Mouse (Mus musculus) hindbrain, embryonic 13.5 days (tissue): ENCODE results near the gene Myo15b. TPM values are rescaled to one million over a fixed set of nuclear protein-coding genes. Genes with fewer than 3 reads are reported as not detected.

ENCODE experiments used
- ATAC-seq: fragments of 200-750 bp; cut with Nextera tagmentation; 2 replicates; pipeline ENCODE4 v1.8.0; 2017; ENCODE audit warnings: moderate TSS enrichment; ENCODE audit not compliant: low FRiP score
- H3K27ac ChIP-seq: fragments of 300-500 bp; sonication (generic); 2 replicates; pipeline ENCODE4 v1.5.1; 2015; ENCODE audit warnings: inconsistent platforms, mild to moderate bottlenecking, moderate library complexity
- H3K27me3 ChIP-seq: fragments of 300-500 bp; sonication (generic); 2 replicates; pipeline ENCODE4 v1.6.1; 2015; ENCODE audit warnings: mild to moderate bottlenecking, inconsistent platforms
- H3K36me3 ChIP-seq: fragments of 300-500 bp; sonication (generic); 2 replicates; pipeline ENCODE4 v1.6.1; 2015; ENCODE audit warnings: mild to moderate bottlenecking, inconsistent platforms
- H3K4me1 ChIP-seq: fragments of 300-500 bp; sonication (generic); replicated peaks from 2 replicates; pipeline ENCODE4 v1.6.1; 2015; ENCODE audit warnings: inconsistent platforms
- H3K4me2 ChIP-seq: fragments of 300-500 bp; sonication (generic); 2 replicates; pipeline ENCODE4 v1.6.1; 2015; ENCODE audit warnings: inconsistent platforms, mild to moderate bottlenecking, moderate library complexity
- H3K4me3 ChIP-seq: fragments of 300-500 bp; sonication (generic); 2 replicates; pipeline ENCODE4 v1.5.1; 2015; ENCODE audit warnings: mild to moderate bottlenecking, inconsistent platforms
- H3K9ac ChIP-seq: fragments of 300-500 bp; sonication (generic); 2 replicates; pipeline ENCODE4 v1.6.1; 2015; ENCODE audit warnings: mild to moderate bottlenecking, inconsistent platforms
- H3K9me3 ChIP-seq: fragments of 300-500 bp; sonication (generic); 2 replicates; pipeline ENCODE4 v1.6.1; 2016; ENCODE audit warnings: inconsistent platforms
- WGBS: fragments of 180-500 bp; shearing (Covaris S2); methylation state at CpG from one replicate; pipeline ENCODE4 v1.1.7; 2015; 5-methylcytosine and 5-hydroxymethylcytosine counted together
- polyA plus RNA-seq: library from polyadenylated mRNA; unstranded; fragments of >200 nt; fragmentation: Nextera tagmentation; extraction: Ambion mirVana; gene quantifications from 2 replicates; pipeline ENCODE4 v1.2.1, GENCODE M21; 2015

Myo15b gene
- polyA plus RNA-seq, 1 experiment from 2014 or later = not detected

GRCm38 (mm10) chr11:115819915-115820623 is 38.1 kb upstream of the Myo15b start:
- Histone ChIP-seq H3K4me3 (no peak overlapping the region), H3K9me3 (no peaks in the 10 kb centered on the region), H3K4me1 (peaks cover 31% of the 10 kb centered on the region), H3K27ac (no peak overlapping the region), H3K4me2 (no peak overlapping the region), H3K36me3 (peaks cover 54% of the 10 kb centered on the region), H3K27me3 (peaks cover 29% of the 10 kb centered on the region), H3K9ac (no peak overlapping the region)
- no peak for ATAC-seq
- 94% methylated on average over 16 of the region's 16 CpGs for WGBS

GRCm38 (mm10) chr11:115821001-115821400 is 37.2 kb upstream of the Myo15b start:
- Histone ChIP-seq H3K36me3 (peaks cover 54% of the 10 kb centered on the region), H3K27ac (no peak overlapping the region), H3K9ac (0 out of 2 replicates have a peak overlapping the region, but pooled peaks have one; percentile 19), H3K4me3 (no peak overlapping the region), H3K9me3 (no peaks in the 10 kb centered on the region), H3K4me2 (no peak overlapping the region), H3K4me1 (peaks cover 22% of the 10 kb centered on the region), H3K27me3 (peaks cover 38% of the 10 kb centered on the region)
- ATAC-seq = no peak
- 90% methylated on average over 4 of the region's 4 CpGs for WGBS

- peak; percentile 89 for ATAC-seq
- Histone ChIP-seq H3K4me3 (peak within 1 kb of the TSS; percentile 57), H3K9ac (peak within 1 kb of the TSS; percentile 65), H3K9me3 (no peaks in the 10 kb centered on the region), H3K4me2 (peak within 1 kb of the TSS; percentile 96), H3K36me3 (peaks cover 37% of the 10 kb centered on the region), H3K27me3 (peaks cover 68% of the 10 kb centered on the region), H3K4me1 (peaks cover 17% of the 10 kb centered on the region), H3K27ac (no peak within 1 kb of the TSS)
- under 1% methylated on average over 87 of the region's 87 CpGs for WGBS
These were observed 34.1 kb upstream of the Myo15b start, which contains the start of gene Llgl2 for GRCm38 (mm10) chr11:115823774-115824740. TSS of gene Llgl2 (plus strand) at chr11:115824049.

GRCm38 (mm10) chr11:115824813-115825212 is 33.4 kb upstream of the Myo15b start:
- no peaks in the 10 kb centered on the region for H3K9me3 ChIP-seq
- peaks cover 32% of the 10 kb centered on the region for H3K36me3 ChIP-seq
- 19% methylated on average over 11 of the region's 11 CpGs for WGBS
- no peak for ATAC-seq
- peaks cover 76% of the 10 kb centered on the region for H3K27me3 ChIP-seq
- no peak overlapping the region for H3K4me3 ChIP-seq
- H3K4me1 ChIP-seq = peaks cover 17% of the 10 kb centered on the region
- H3K27ac ChIP-seq = no peak overlapping the region
- no peak overlapping the region for H3K9ac ChIP-seq
- peak overlapping the region; percentile 96 for H3K4me2 ChIP-seq

GRCm38 (mm10) chr11:115826487-115826886 is 31.7 kb upstream of the Myo15b start:
- no peak for ATAC-seq
- 39% methylated on average over 5 of the region's 5 CpGs for WGBS
- Histone ChIP-seq H3K36me3 (peaks cover 15% of the 10 kb centered on the region), H3K27me3 (peaks cover 92% of the 10 kb centered on the region), H3K4me2 (no peak overlapping the region), H3K27ac (no peak overlapping the region), H3K9ac (no peak overlapping the region), H3K4me1 (peaks cover 18% of the 10 kb centered on the region), H3K9me3 (no peaks in the 10 kb centered on the region), H3K4me3 (no peak overlapping the region)

- Histone ChIP-seq H3K4me3 (no peak overlapping the region), H3K4me2 (no peak overlapping the region), H3K4me1 (peaks cover 23% of the 10 kb centered on the region), H3K27me3 (peaks cover 99% of the 10 kb centered on the region), H3K36me3 (peaks cover 3% of the 10 kb centered on the region), H3K9ac (no peak overlapping the region), H3K27ac (no peak overlapping the region), H3K9me3 (no peaks in the 10 kb centered on the region)
- no peak for ATAC-seq
- WGBS = 86% methylated on average over 6 of the region's 6 CpGs
These were observed 30.6 kb upstream of the Myo15b start for GRCm38 (mm10) chr11:115827624-115828023.

GRCm38 (mm10) chr11:115829036-115829435 is 29.2 kb upstream of the Myo15b start:
- Histone ChIP-seq H3K9me3 (no peaks in the 10 kb centered on the region), H3K9ac (no peak overlapping the region), H3K27me3 (peaks cover 90% of the 10 kb centered on the region), H3K4me2 (no peak overlapping the region), H3K4me3 (no peak overlapping the region), H3K4me1 (peaks cover 19% of the 10 kb centered on the region), H3K27ac (no peak overlapping the region), H3K36me3 (no peaks in the 10 kb centered on the region)
- ATAC-seq = no peak
- 63% methylated on average over 4 of the region's 4 CpGs for WGBS

- peaks cover 79% of the 10 kb centered on the region for H3K27me3 ChIP-seq
- peaks cover 16% of the 10 kb centered on the region for H3K4me1 ChIP-seq
- H3K9ac ChIP-seq = no peak overlapping the region
- ATAC-seq = no peak
- H3K27ac ChIP-seq = no peak overlapping the region
- WGBS = 24% methylated on average over 25 of the region's 25 CpGs
- no peak overlapping the region for H3K4me2 ChIP-seq
- no peaks in the 10 kb centered on the region for H3K36me3 ChIP-seq
- H3K9me3 ChIP-seq = no peaks in the 10 kb centered on the region
- H3K4me3 ChIP-seq = no peak overlapping the region
These were observed 27.5 kb upstream of the Myo15b start for GRCm38 (mm10) chr11:115830550-115831325.

GRCm38 (mm10) chr11:115831518-115831917 is 26.7 kb upstream of the Myo15b start:
- H3K27ac ChIP-seq = no peak overlapping the region
- peaks cover 71% of the 10 kb centered on the region for H3K27me3 ChIP-seq
- no peak for ATAC-seq
- H3K4me1 ChIP-seq = peaks cover 16% of the 10 kb centered on the region
- no peak overlapping the region for H3K4me2 ChIP-seq
- H3K9ac ChIP-seq = no peak overlapping the region
- no peaks in the 10 kb centered on the region for H3K36me3 ChIP-seq
- H3K4me3 ChIP-seq = no peak overlapping the region
- no peaks in the 10 kb centered on the region for H3K9me3 ChIP-seq
- 43% methylated on average over 3 of the region's 3 CpGs for WGBS

GRCm38 (mm10) chr11:115832064-115832463 is 26.1 kb upstream of the Myo15b start:
- Histone ChIP-seq H3K27ac (no peak overlapping the region), H3K27me3 (peaks cover 66% of the 10 kb centered on the region), H3K4me1 (peaks cover 16% of the 10 kb centered on the region), H3K9ac (no peak overlapping the region), H3K9me3 (no peaks in the 10 kb centered on the region), H3K4me2 (no peak overlapping the region), H3K36me3 (no peaks in the 10 kb centered on the region), H3K4me3 (no peak overlapping the region)
- ATAC-seq = no peak
- 63% methylated on average over 6 of the region's 6 CpGs for WGBS

GRCm38 (mm10) chr11:115832523-115832922 is 25.7 kb upstream of the Myo15b start:
- Histone ChIP-seq H3K27me3 (peaks cover 61% of the 10 kb centered on the region), H3K9me3 (no peaks in the 10 kb centered on the region), H3K9ac (no peak overlapping the region), H3K36me3 (no peaks in the 10 kb centered on the region), H3K4me3 (no peak overlapping the region), H3K4me1 (peaks cover 16% of the 10 kb centered on the region), H3K27ac (no peak overlapping the region), H3K4me2 (no peak overlapping the region)
- ATAC-seq = no peak
- WGBS = 6% methylated on average over 8 of the region's 8 CpGs

- no peak for ATAC-seq
- peaks cover 56% of the 10 kb centered on the region for H3K27me3 ChIP-seq
- no peaks in the 10 kb centered on the region for H3K36me3 ChIP-seq
- no peak overlapping the region for H3K4me2 ChIP-seq
- no peak overlapping the region for H3K27ac ChIP-seq
- H3K4me3 ChIP-seq = no peak overlapping the region
- 14% methylated on average over 8 of the region's 8 CpGs for WGBS
- H3K4me1 ChIP-seq = peaks cover 16% of the 10 kb centered on the region
- H3K9ac ChIP-seq = no peak overlapping the region
- no peaks in the 10 kb centered on the region for H3K9me3 ChIP-seq
These were observed 25.1 kb upstream of the Myo15b start for GRCm38 (mm10) chr11:115833021-115833513.
